Mouse (Mus musculus) liver, embryonic 14.5 days (tissue): ENCODE results near the gene Fxyd3.

Experiments
- CTCF ChIP-seq: IDR thresholded peaks from 2 replicates; pipeline ENCODE4 v1.5.1; 2016; ENCODE audit warnings: antibody characterized with exemption, low read depth, control low read depth
- EP300 ChIP-seq: IDR thresholded peaks from 2 replicates; pipeline ENCODE4 v1.6.1; 2016; ENCODE audit warnings: antibody characterized with exemption, low read depth

DNA sequence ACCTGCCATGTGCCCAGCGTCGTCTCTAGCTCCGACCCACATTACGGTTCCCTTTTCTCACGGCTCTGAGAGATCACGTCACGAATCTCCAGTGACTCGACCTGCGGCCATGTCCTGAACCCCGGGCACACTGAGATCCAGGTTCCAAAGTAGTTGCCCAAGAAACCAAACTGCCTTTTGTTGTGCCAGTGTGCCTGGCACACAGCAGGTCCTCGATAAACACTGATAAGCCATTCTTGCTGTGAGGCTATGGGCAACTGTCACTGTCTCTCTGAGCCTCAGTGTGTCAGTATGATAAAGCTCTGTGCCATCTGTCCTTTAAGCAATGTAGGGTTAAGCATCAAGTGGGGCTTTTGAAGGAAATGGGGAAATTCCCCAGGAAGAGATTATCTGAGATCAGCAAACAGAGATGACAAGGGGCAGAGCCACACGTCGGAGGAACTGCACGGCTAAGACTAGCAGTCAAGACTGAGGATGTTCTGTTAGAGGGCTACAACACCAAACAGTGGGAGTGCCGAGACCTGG lies 34.4 kb upstream of the Fxyd3 start:
- no peak for TF ChIP-seq EP300
- TF ChIP-seq CTCF: no peak
